Mouse (Mus musculus) kidney, embryonic 15.5 days (tissue): ENCODE results near the gene Npff. TPM values are rescaled to one million over a fixed set of nuclear protein-coding genes. Genes with fewer than 3 reads are reported as not detected.

Experiments used
- ATAC-seq: fragments of 200-750 bp; cut with Nextera tagmentation; replicated peaks from 2 replicates; pipeline ENCODE4 v1.8.0; 2017; ENCODE audit warnings: moderate TSS enrichment; ENCODE audit not compliant: low FRiP score
- H3K27ac ChIP-seq: fragments of 300-500 bp; sonication (generic); 2 replicates; pipeline ENCODE4 v1.5.1; 2015; ENCODE audit warnings: mild to moderate bottlenecking, inconsistent platforms
- H3K27me3 ChIP-seq: fragments of 300-500 bp; sonication (generic); 2 replicates; pipeline ENCODE4 v1.6.1; 2015; ENCODE audit warnings: inconsistent platforms
- H3K36me3 ChIP-seq: fragments of 300-500 bp; sonication (generic); 2 replicates; pipeline ENCODE4 v1.6.1; 2015; ENCODE audit warnings: inconsistent platforms
- H3K4me1 ChIP-seq: fragments of 300-500 bp; sonication (generic); 2 replicates; pipeline ENCODE4 v1.6.1; 2015; ENCODE audit warnings: inconsistent platforms
- H3K4me2 ChIP-seq: fragments of 300-500 bp; sonication (generic); 2 replicates; pipeline ENCODE4 v1.6.1; 2015; ENCODE audit warnings: moderate library complexity, mild to moderate bottlenecking, inconsistent platforms
- H3K4me3 ChIP-seq: fragments of 300-500 bp; sonication (generic); replicated peaks from 2 replicates; pipeline ENCODE4 v1.5.1; 2015; ENCODE audit warnings: mild to moderate bottlenecking, inconsistent platforms
- H3K9ac ChIP-seq: fragments of 300-500 bp; sonication (generic); 2 replicates; pipeline ENCODE4 v1.6.1; 2015; ENCODE audit warnings: mild to moderate bottlenecking, inconsistent platforms
- H3K9me3 ChIP-seq: fragments of 300-500 bp; sonication (generic); replicated peaks from 2 replicates; pipeline ENCODE4 v1.6.1; 2016; ENCODE audit warnings: inconsistent platforms
- WGBS: fragments of 180-500 bp; shearing (Covaris S2); methylation state at CpG from one replicate; pipeline ENCODE4 v1.1.7; 2015; ENCODE audit warnings: mixed read lengths; 5-methylcytosine and 5-hydroxymethylcytosine counted together
- polyA plus RNA-seq: library from polyadenylated mRNA; unstranded; fragments of >200 nt; fragmentation: Nextera tagmentation; extraction: Ambion mirVana; gene quantifications from 2 replicates; pipeline ENCODE4 v1.2.1, GENCODE M21; 2015

Npff gene
- polyA plus RNA-seq, 1 experiment from 2014 or later = 3.4 TPM

GRCm38 (mm10) chr15:102518859-102519201, 5.9 kb downstream of the Npff start:
- peak overlapping the region; percentile 80 for H3K4me3 ChIP-seq
- H3K36me3 ChIP-seq = peaks cover 35% of the 10 kb centered on the region
- H3K4me2 ChIP-seq = peak overlapping the region; percentile 81
- peak overlapping the region; percentile 100 for H3K27ac ChIP-seq
- no peaks in the 10 kb centered on the region for H3K9me3 ChIP-seq
- peak overlapping the region; percentile 85 for H3K9ac ChIP-seq
- no peak; the same call in 1 of the 2 replicates for ATAC-seq
- 17% methylated on average over 9 of the region's 9 CpGs for WGBS
- no peaks in the 10 kb centered on the region for H3K27me3 ChIP-seq
- peaks cover 34% of the 10 kb centered on the region for H3K4me1 ChIP-seq

- Histone ChIP-seq H3K4me1 (peaks cover 34% of the 10 kb centered on the region), H3K9ac (peak within 1 kb of the TSS; percentile 85), H3K4me2 (peak within 1 kb of the TSS; percentile 81), H3K27me3 (no peaks in the 10 kb centered on the region), H3K9me3 (no peaks in the 10 kb centered on the region), H3K4me3 (peak within 1 kb of the TSS; percentile 80), H3K27ac (peak within 1 kb of the TSS; percentile 100), H3K36me3 (peaks cover 31% of the 10 kb centered on the region)
- WGBS = 0% methylated on average over 60 of the region's 60 CpGs
- peak; percentile 93 for ATAC-seq
Observed at GRCm38 (mm10) chr15:102517976-102518858, 6.5 kb downstream of the Npff start, which contains the start of gene Tarbp2. Gene Tarbp2, plus strand, starts transcription at chr15:102518192.

- Histone ChIP-seq H3K27ac (peak overlapping the region; percentile 100), H3K4me1 (peaks cover 40% of the 10 kb centered on the region), H3K9ac (peak overlapping the region; percentile 61), H3K27me3 (no peaks in the 10 kb centered on the region), H3K4me3 (peak overlapping the region; percentile 80), H3K9me3 (no peaks in the 10 kb centered on the region), H3K36me3 (peaks cover 26% of the 10 kb centered on the region), H3K4me2 (peak overlapping the region; percentile 81)
- ATAC-seq = no peak
- 0% methylated on average over 10 of the region's 10 CpGs for WGBS
Observed at GRCm38 (mm10) chr15:102517631-102517975, 7.1 kb downstream of the Npff start.

- Histone ChIP-seq H3K9me3 (no peaks in the 10 kb centered on the region), H3K27me3 (no peaks in the 10 kb centered on the region), H3K4me3 (peak within 1 kb of the TSS; percentile 80), H3K4me2 (peak within 1 kb of the TSS; percentile 81), H3K9ac (peak within 1 kb of the TSS; percentile 61), H3K36me3 (peaks cover 18% of the 10 kb centered on the region), H3K27ac (peak within 1 kb of the TSS; percentile 100), H3K4me1 (peaks cover 47% of the 10 kb centered on the region)
- peak; percentile 10 for ATAC-seq
- under 1% methylated on average over 43 of the region's 43 CpGs for WGBS
Observed at GRCm38 (mm10) chr15:102516728-102517404, 7.9 kb downstream of the Npff start, which contains the start of gene Map3k12. Gene Map3k12, minus strand, starts transcription at chr15:102517064.

- Histone ChIP-seq H3K9me3 (no peaks in the 10 kb centered on the region), H3K27me3 (no peaks in the 10 kb centered on the region), H3K27ac (peak overlapping the region; percentile 100), H3K4me2 (peak overlapping the region; percentile 81), H3K4me3 (peak overlapping the region; percentile 80), H3K9ac (peak overlapping the region; percentile 61), H3K4me1 (peaks cover 53% of the 10 kb centered on the region), H3K36me3 (peaks cover 13% of the 10 kb centered on the region)
- under 1% methylated on average over 12 of the region's 12 CpGs for WGBS
- no peak for ATAC-seq
Observed at GRCm38 (mm10) chr15:102516293-102516692, 8.4 kb downstream of the Npff start.

GRCm38 (mm10) chr15:102515791-102516190, 9.0 kb downstream of the Npff start:
- peak overlapping the region; percentile 81 for H3K4me2 ChIP-seq
- no peaks in the 10 kb centered on the region for H3K27me3 ChIP-seq
- H3K36me3 ChIP-seq = peaks cover 8% of the 10 kb centered on the region
- 43% methylated on average over 4 of the region's 4 CpGs for WGBS
- no peaks in the 10 kb centered on the region for H3K9me3 ChIP-seq
- H3K4me1 ChIP-seq = peaks cover 56% of the 10 kb centered on the region
- H3K4me3 ChIP-seq = peak overlapping the region; percentile 80
- H3K27ac ChIP-seq = peak overlapping the region; percentile 100
- no peak for ATAC-seq
- peak overlapping the region; percentile 61; the same call in 1 of the 2 replicates for H3K9ac ChIP-seq

- WGBS = 86% methylated on average over 2 of the region's 2 CpGs
- no peak overlapping the region for H3K27ac ChIP-seq
- peaks cover 2% of the 10 kb centered on the region; the same call in 1 of the 2 replicates for H3K36me3 ChIP-seq
- H3K9ac ChIP-seq = no peak overlapping the region
- no peaks in the 10 kb centered on the region for H3K9me3 ChIP-seq
- no peak for ATAC-seq
- peaks cover 56% of the 10 kb centered on the region for H3K4me1 ChIP-seq
- H3K4me2 ChIP-seq = peak overlapping the region; percentile 81
- H3K27me3 ChIP-seq = no peaks in the 10 kb centered on the region
- H3K4me3 ChIP-seq = peak overlapping the region; percentile 80; the same call in 1 of the 2 replicates
Observed at GRCm38 (mm10) chr15:102515261-102515660, 9.5 kb downstream of the Npff start.

GRCm38 (mm10) chr15:102513004-102513403, 11.7 kb downstream of the Npff start:
- Histone ChIP-seq H3K9me3 (no peaks in the 10 kb centered on the region), H3K27ac (0 out of 2 replicates have a peak overlapping the region, but pooled peaks have one; percentile 88), H3K27me3 (no peaks in the 10 kb centered on the region), H3K4me3 (no peak overlapping the region), H3K9ac (no peak overlapping the region), H3K4me2 (no peak overlapping the region), H3K36me3 (0 out of 2 replicates have a peak, but pooled peaks cover 3% of the 10 kb centered on the region), H3K4me1 (peaks cover 59% of the 10 kb centered on the region)
- WGBS = 59% methylated on average over 3 of the region's 3 CpGs
- no peak for ATAC-seq

GRCm38 (mm10) chr15:102512471-102512870, 12.3 kb downstream of the Npff start:
- Histone ChIP-seq H3K27ac (peak overlapping the region; percentile 88; the same call in 1 of the 2 replicates), H3K36me3 (0 out of 2 replicates have a peak, but pooled peaks cover 3% of the 10 kb centered on the region), H3K4me1 (peaks cover 59% of the 10 kb centered on the region), H3K4me3 (no peak overlapping the region), H3K4me2 (no peak overlapping the region), H3K9me3 (no peaks in the 10 kb centered on the region), H3K27me3 (no peaks in the 10 kb centered on the region), H3K9ac (no peak overlapping the region)
- ATAC-seq = no peak

- Histone ChIP-seq H3K27me3 (no peaks in the 10 kb centered on the region), H3K4me2 (peak overlapping the region; percentile 88), H3K4me3 (0 out of 2 replicates have a peak overlapping the region, but pooled peaks have one; percentile 63), H3K9me3 (no peaks in the 10 kb centered on the region), H3K9ac (no peak overlapping the region), H3K36me3 (peaks cover 3% of the 10 kb centered on the region; the same call in 1 of the 2 replicates), H3K4me1 (peaks cover 59% of the 10 kb centered on the region), H3K27ac (peak overlapping the region; percentile 88)
- no peak for ATAC-seq
- 26% methylated on average over 5 of the region's 5 CpGs for WGBS
Observed at GRCm38 (mm10) chr15:102512010-102512409, 12.7 kb downstream of the Npff start.

- Histone ChIP-seq H3K9ac (no peak overlapping the region), H3K4me1 (peaks cover 61% of the 10 kb centered on the region), H3K27me3 (no peaks in the 10 kb centered on the region), H3K9me3 (no peaks in the 10 kb centered on the region), H3K4me2 (peak overlapping the region; percentile 88), H3K27ac (peak overlapping the region; percentile 88), H3K36me3 (peaks cover 7% of the 10 kb centered on the region; the same call in 1 of the 2 replicates), H3K4me3 (peak overlapping the region; percentile 63)
- no peak; the same call in 1 of the 2 replicates for ATAC-seq
- 9% methylated on average over 6 of the region's 6 CpGs for WGBS
Observed at GRCm38 (mm10) chr15:102511285-102511833, 13.4 kb downstream of the Npff start.
